ENCODE assay signal across 23 mouse cellular contexts in genomic region chr10:40640406-40640805, GRCm38 (mm10). TPM values are rescaled to one million over a fixed set of nuclear protein-coding genes. Genes with fewer than 3 reads are reported as not detected.
"Had no signal": no experiment of that assay in that cellular context is flagged by ENCODE, and none has a peak within 500 bp of the region (broad histone marks: within the 10 kb centered on the region; RNA-seq: fewer than 3 reads in every experiment).

No protein-coding gene starts in this region.

- H3K4me1 ChIP-seq: megakaryocyte, embryonic 14.5 days had no signal

- H3K36me3 ChIP-seq: limb, embryonic 12.5 days; limb, embryonic 15.5 days; midbrain, embryonic 10.5 days; midbrain, embryonic 13.5 days; neural tube, embryonic 13.5 days; stomach, embryonic 15.5 days had no signal

- H3K4me2 ChIP-seq: limb, embryonic 12.5 days; limb, embryonic 15.5 days; liver, embryonic 11.5 days; lung, embryonic 14.5 days; midbrain, embryonic 13.5 days; neural tube, embryonic 13.5 days; stomach, embryonic 15.5 days had no signal

- H3K27me3 ChIP-seq: limb, embryonic 12.5 days; limb, embryonic 15.5 days; neural tube, embryonic 13.5 days; stomach, embryonic 15.5 days had no signal

- H3K27ac ChIP-seq: limb, embryonic 12.5 days; limb, embryonic 15.5 days; liver, embryonic 14.5 days; macrophage; midbrain, embryonic 10.5 days; midbrain, embryonic 13.5 days; neural tube, embryonic 13.5 days; stomach, embryonic 15.5 days had no signal

- ATAC-seq: liver, postnatal 0 days; lung, postnatal 0 days; midbrain, embryonic 13.5 days; midbrain, embryonic 16.5 days had no signal

- H3K9ac ChIP-seq: limb, embryonic 12.5 days; limb, embryonic 15.5 days; liver, embryonic 14.5 days; liver, postnatal 0 days; lung, embryonic 14.5 days; midbrain, embryonic 13.5 days; neural tube, embryonic 13.5 days; stomach, embryonic 15.5 days had no signal

- H3K4me3 ChIP-seq: limb, embryonic 12.5 days; limb, embryonic 15.5 days; megakaryocyte, embryonic 14.5 days; midbrain, embryonic 10.5 days; midbrain, embryonic 13.5 days; myocyte; neural tube, embryonic 13.5 days; stomach, embryonic 15.5 days had no signal

- DNase-seq: kidney, adult 18-20 months; kidney, postnatal 14 days; liver, postnatal 0 days; lung, embryonic 14.5 days; retina, postnatal 1 day; right cerebral cortex, postnatal 25 days; spleen, adult 18-20 months; thymus, postnatal 25 days had no signal

- H3K9me3 ChIP-seq: limb, embryonic 12.5 days; limb, embryonic 15.5 days; midbrain, embryonic 10.5 days; midbrain, embryonic 13.5 days; neural tube, embryonic 13.5 days; stomach, embryonic 15.5 days had no signal

RNA-seq across cellular contexts. Expression of gene Ddo, which starts 10.6 kb away (rescaled TPM):
- total RNA-seq: monocyte, adult 5-6 weeks had no signal
- polyA plus RNA-seq: limb, embryonic 12.5 days; macrophage had no signal

RNA-seq across cellular contexts. Expression of gene Mettl24, which starts 42.7 kb away (rescaled TPM):
- total RNA-seq: monocyte, adult 5-6 weeks; neutrophil, adult 5-6 weeks had no signal
- polyA plus RNA-seq: macrophage had no signal
